1 mouse cellular context compared by ENCODE assay signal in genomic region chr6:122495082-122495881, GRCm38 (mm10).
TF ChIP-seq lines count a peak whose summit lies in the region.

No protein-coding gene starts in this region.

TF ChIP-seq in MEL, 35 proteins besides CTCF, POLR2A, EP300 and RAD21:
- no peak for TF ChIP-seq TBP (IDR thresholded peaks at IDR 0.05; ENCODE audit: low read depth, low read length)
- no peak for TF ChIP-seq MXI1 (IDR thresholded peaks at IDR 0.05; ENCODE audit: low read depth, low read length)
- 0 out of 2 replicates have a peak, but pooled peaks have one; percentile 11 for TF ChIP-seq RCOR1 (IDR thresholded peaks at IDR 0.05; ENCODE audit: low read depth, low read length)
- TF ChIP-seq ZMIZ1 (IDR thresholded peaks at IDR 0.05; ENCODE audit: low read depth, low read length) = no peak
- TF ChIP-seq MAZ (IDR thresholded peaks at IDR 0.05; ENCODE audit: low read depth, low read length) = no peak
- TF ChIP-seq USF2 (IDR thresholded peaks at IDR 0.05; ENCODE audit: borderline replicate concordance in 1 of 2, insufficient read depth in 1 of 2, low read depth in 1 of 2, low read length in 2 of 2) = no peak
- no peak for TF ChIP-seq HCFC1 (IDR thresholded peaks at IDR 0.05; ENCODE audit: low read depth, low read length)
- no peak for TF ChIP-seq GATA1 (IDR thresholded peaks at IDR 0.05; ENCODE audit: low read depth, low read length)
